Comparison of ENCODE assay signal across 8 mouse cellular contexts in the genomic region with DNA sequence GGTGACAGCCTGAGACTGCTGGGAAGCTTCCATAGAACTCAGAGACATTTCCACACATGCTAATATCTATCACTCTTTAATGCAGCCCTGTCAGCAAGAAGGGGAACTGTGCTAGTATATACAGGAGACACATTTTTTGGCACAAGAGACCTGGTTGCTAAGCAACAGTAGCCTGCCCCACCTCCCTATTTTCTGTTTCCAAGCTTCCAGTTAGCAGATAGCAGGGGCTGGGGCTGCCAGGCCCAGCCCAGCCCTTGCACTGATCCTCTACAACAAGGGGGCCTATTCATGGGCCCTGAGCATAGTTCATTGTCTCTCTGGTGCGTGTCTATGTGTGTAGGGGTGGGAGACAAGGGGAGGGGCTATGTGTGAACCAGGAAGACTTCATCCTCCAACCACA. TPM values are rescaled to one million over a fixed set of nuclear protein-coding genes. Genes with fewer than 3 reads are reported as not detected.
DNase-seq lines count a peak whose midpoint lies in the region; ATAC-seq lines count a peak whose summit lies in the region.

No protein-coding gene starts in this region.

- intact Hi-C loops in left cerebral cortex, postnatal 36 days (cut with DNase I), result no loop called here

- H3K27ac ChIP-seq in embryonic facial prominence, embryonic 12.5 days, result no peak overlapping the region
- H3K27ac ChIP-seq in hindbrain, embryonic 16.5 days (ENCODE audit: low read depth, low read length), result no peak overlapping the region
- H3K27ac ChIP-seq in neural tube, embryonic 15.5 days (replicated peaks), result no peak overlapping the region

- peak; percentile 12 for DNase-seq in left cerebral cortex, adult 11 months (ENCODE audit: low spot score)
- DNase-seq in left cerebral cortex, postnatal 36 days (ENCODE audit: low spot score in 2 of 2), result no peak
- DNase-seq in adrenal gland, postnatal 25 days, result no peak
- no peak for DNase-seq in ovary, adult 18-20 months (ENCODE audit: low spot score)
- no peak for DNase-seq in kidney, adult 11 months

- no peak overlapping the region for H3K4me2 ChIP-seq in embryonic facial prominence, embryonic 12.5 days (replicated peaks)
- no peak overlapping the region for H3K4me2 ChIP-seq in hindbrain, embryonic 16.5 days (ENCODE audit: low read length)
- H3K4me2 ChIP-seq in neural tube, embryonic 15.5 days, result no peak overlapping the region

- H3K36me3 ChIP-seq in embryonic facial prominence, embryonic 12.5 days, result no peaks in the 10 kb centered on the region
- no peaks in the 10 kb centered on the region for H3K36me3 ChIP-seq in hindbrain, embryonic 16.5 days (ENCODE audit: control insufficient read depth, insufficient read depth, low read length)
- H3K36me3 ChIP-seq in neural tube, embryonic 15.5 days, result no peaks in the 10 kb centered on the region

- no peaks in the 10 kb centered on the region for H3K9me3 ChIP-seq in embryonic facial prominence, embryonic 12.5 days
- no peaks in the 10 kb centered on the region for H3K9me3 ChIP-seq in hindbrain, embryonic 16.5 days (ENCODE audit: control insufficient read depth, low read length)
- H3K9me3 ChIP-seq in neural tube, embryonic 15.5 days (replicated peaks), result no peaks in the 10 kb centered on the region

- WGBS in embryonic facial prominence, embryonic 12.5 days, result 23% methylated on average over 1 of the region's 1 CpGs
- WGBS in hindbrain, embryonic 16.5 days, result 14% methylated on average over 1 of the region's 1 CpGs
- 0% methylated on average over 1 of the region's 1 CpGs for WGBS in neural tube, embryonic 15.5 days

- H3K27me3 ChIP-seq in embryonic facial prominence, embryonic 12.5 days, result no peaks in the 10 kb centered on the region
- H3K27me3 ChIP-seq in hindbrain, embryonic 16.5 days (replicated peaks; ENCODE audit: control insufficient read depth, insufficient read depth, low read length), result no peaks in the 10 kb centered on the region
- no peaks in the 10 kb centered on the region for H3K27me3 ChIP-seq in neural tube, embryonic 15.5 days (replicated peaks)

- no peaks in the 10 kb centered on the region for H3K4me1 ChIP-seq in embryonic facial prominence, embryonic 12.5 days
- peaks cover 7% of the 10 kb centered on the region for H3K4me1 ChIP-seq in hindbrain, embryonic 16.5 days (ENCODE audit: control insufficient read depth, insufficient read depth, low read depth, low read length)
- 0 out of 2 replicates have a peak, but pooled peaks cover 10% of the 10 kb centered on the region for H3K4me1 ChIP-seq in neural tube, embryonic 15.5 days

- no peak overlapping the region for H3K4me3 ChIP-seq in embryonic facial prominence, embryonic 12.5 days
- H3K4me3 ChIP-seq in hindbrain, embryonic 16.5 days (ENCODE audit: low read length), result no peak overlapping the region
- no peak overlapping the region for H3K4me3 ChIP-seq in neural tube, embryonic 15.5 days (replicated peaks)

- 0 out of 2 replicates have a peak, but pooled peaks have one; percentile 69 for ATAC-seq in embryonic facial prominence, embryonic 12.5 days (ENCODE audit: insufficient number of reproducible peaks, insufficient read depth, low FRiP score, low TSS enrichment)
- peak; percentile 88 for ATAC-seq in hindbrain, embryonic 16.5 days
- peak; percentile 65; the same call in 1 of the 2 replicates for ATAC-seq in neural tube, embryonic 15.5 days (ENCODE audit: low FRiP score)

- no peak overlapping the region for H3K9ac ChIP-seq in embryonic facial prominence, embryonic 12.5 days
- no peak overlapping the region for H3K9ac ChIP-seq in hindbrain, embryonic 16.5 days (ENCODE audit: low read depth, low read length)
- H3K9ac ChIP-seq in neural tube, embryonic 15.5 days (replicated peaks), result no peak overlapping the region

RNA-seq across cellular contexts. Expression of gene Tmprss5, which starts 21.3 kb away (rescaled TPM):
- total RNA-seq in left cerebral cortex, postnatal 36 days (2021), result under 1 TPM; 0.39 to 0.54 TPM
- polyA plus RNA-seq in embryonic facial prominence, embryonic 12.5 days (2016; fragmentation: Nextera tagmentation; extraction: Ambion mirVana), result 0.99 and 1.0 TPM in 2 replicates
- polyA plus RNA-seq in hindbrain, embryonic 16.5 days (2015; fragmentation: Nextera tagmentation; extraction: Ambion mirVana), result 1.4 and 1.5 TPM in 2 replicates
- 1.9 and 2.5 TPM in 2 replicates for polyA plus RNA-seq in neural tube, embryonic 15.5 days (2015; fragmentation: Nextera tagmentation; extraction: Ambion mirVana)
- total RNA-seq in adrenal gland, postnatal 25 days (2021), result 0.94 TPM in 1 of 2 replicates, not detected in the other

RNA-seq across cellular contexts. Expression of gene Zw10, which starts 46.9 kb away (rescaled TPM):
- total RNA-seq in left cerebral cortex, postnatal 36 days (2021), result 10 to 100 TPM; 14.1 to 19.6 TPM
- 51.7 and 51.9 TPM in 2 replicates for polyA plus RNA-seq in embryonic facial prominence, embryonic 12.5 days (2016; fragmentation: Nextera tagmentation; extraction: Ambion mirVana)
- 22.9 and 24.3 TPM in 2 replicates for polyA plus RNA-seq in hindbrain, embryonic 16.5 days (2015; fragmentation: Nextera tagmentation; extraction: Ambion mirVana)
- 23.0 and 26.6 TPM in 2 replicates for polyA plus RNA-seq in neural tube, embryonic 15.5 days (2015; fragmentation: Nextera tagmentation; extraction: Ambion mirVana)
- 18.9 TPM in 2 replicates for total RNA-seq in adrenal gland, postnatal 25 days (2021)
